Mouse (Mus musculus) embryonic facial prominence, embryonic 10.5 days (tissue): ENCODE results near the gene Tmem35b. TPM values are rescaled to one million over a fixed set of nuclear protein-coding genes. Genes with fewer than 3 reads are reported as not detected.

Experiments
- DNase-seq: peaks from one replicate; pipeline ENCODE4 v3.0.0-alpha.2; 2017; ENCODE audit warnings: low spot score
- H3K27ac ChIP-seq: fragments of 300-500 bp; sonication (generic); replicated peaks from 2 replicates; pipeline ENCODE4 v1.5.1; 2016; ENCODE audit warnings: mild to moderate bottlenecking
- H3K27me3 ChIP-seq: fragments of 300-500 bp; sonication (generic); replicated peaks from 2 replicates; pipeline ENCODE4 v1.6.1; 2016; ENCODE audit warnings: low read depth, mild to moderate bottlenecking; ENCODE audit not compliant: poor library complexity, severe bottlenecking
- H3K36me3 ChIP-seq: fragments of 300-500 bp; sonication (generic); replicated peaks from 2 replicates; pipeline ENCODE4 v1.6.1; 2016; ENCODE audit warnings: mild to moderate bottlenecking, moderate library complexity
- H3K4me1 ChIP-seq: fragments of 300-500 bp; sonication (generic); 2 replicates; pipeline ENCODE4 v1.6.1; 2016
- H3K4me3 ChIP-seq: fragments of 300-500 bp; sonication (generic); 2 replicates; pipeline ENCODE4 v1.5.1; 2016; ENCODE audit warnings: mild to moderate bottlenecking, moderate library complexity
- H3K9me3 ChIP-seq: fragments of 300-500 bp; sonication (generic); 2 replicates; pipeline ENCODE4 v1.6.1; 2016; ENCODE audit warnings: mild to moderate bottlenecking
- WGBS: fragments of 180-500 bp; shearing (Covaris S2); methylation state at CpG from one replicate; pipeline ENCODE4 v1.1.7; 2016; 5-methylcytosine and 5-hydroxymethylcytosine counted together
- polyA plus RNA-seq: library from polyadenylated mRNA; unstranded; fragments of >200 nt; fragmentation: Nextera tagmentation; extraction: Ambion mirVana; gene quantifications from 2 replicates; pipeline ENCODE4 v1.2.1, GENCODE M21; 2016

Tmem35b gene
- polyA plus RNA-seq, 1 experiment from 2014 or later, result 11.9 TPM

GRCm38 (mm10) chr4:127134687-127135086 is 11.2 kb downstream of the Tmem35b start:
- H3K36me3 ChIP-seq, result no peaks in the 10 kb centered on the region
- no peak for DNase-seq
- WGBS, result 40% methylated on average over 1 of the region's 1 CpGs

GRCm38 (mm10) chr4:127137591-127137990 is 14.1 kb downstream of the Tmem35b start:
- Histone ChIP-seq H3K27me3 (no peaks in the 10 kb centered on the region), H3K9me3 (no peaks in the 10 kb centered on the region), H3K4me1 (no peaks in the 10 kb centered on the region), H3K36me3 (no peaks in the 10 kb centered on the region), H3K4me3 (no peak overlapping the region), H3K27ac (no peak overlapping the region)
- DNase-seq, result no peak
- 80% methylated on average over 5 of the region's 5 CpGs for WGBS

More at GRCm38 (mm10) chr4:127134687-127135086, 11.2 kb downstream of the Tmem35b start:
- Histone ChIP-seq H3K9me3 (no peaks in the 10 kb centered on the region), H3K4me3 (no peak overlapping the region), H3K27me3 (no peaks in the 10 kb centered on the region), H3K27ac (no peak overlapping the region), H3K4me1 (no peaks in the 10 kb centered on the region)

- Histone ChIP-seq H3K27ac (no peak overlapping the region), H3K4me1 (no peaks in the 10 kb centered on the region), H3K36me3 (no peaks in the 10 kb centered on the region), H3K9me3 (no peaks in the 10 kb centered on the region), H3K4me3 (no peak overlapping the region), H3K27me3 (no peaks in the 10 kb centered on the region)
- WGBS, result 59% methylated on average over 6 of the region's 6 CpGs
- DNase-seq, result no peak
Measured at GRCm38 (mm10) chr4:127138486-127138885, 15.0 kb downstream of the Tmem35b start.

GRCm38 (mm10) chr4:127150031-127150430 is 26.5 kb downstream of the Tmem35b start:
- Histone ChIP-seq H3K36me3 (no peaks in the 10 kb centered on the region), H3K27ac (no peak overlapping the region), H3K4me1 (no peaks in the 10 kb centered on the region), H3K27me3 (no peaks in the 10 kb centered on the region), H3K9me3 (no peaks in the 10 kb centered on the region), H3K4me3 (no peak overlapping the region)
- WGBS, result 87% methylated on average over 13 of the region's 13 CpGs
- no peak for DNase-seq

GRCm38 (mm10) chr4:127153345-127153744 is 29.9 kb downstream of the Tmem35b start:
- H3K27me3 ChIP-seq, result no peaks in the 10 kb centered on the region
- H3K4me3 ChIP-seq, result no peak overlapping the region
- no peaks in the 10 kb centered on the region for H3K4me1 ChIP-seq
- 60% methylated on average over 1 of the region's 1 CpGs for WGBS
- H3K27ac ChIP-seq, result no peak overlapping the region
- no peak for DNase-seq
- no peaks in the 10 kb centered on the region for H3K36me3 ChIP-seq
- H3K9me3 ChIP-seq, result no peaks in the 10 kb centered on the region

DNA sequence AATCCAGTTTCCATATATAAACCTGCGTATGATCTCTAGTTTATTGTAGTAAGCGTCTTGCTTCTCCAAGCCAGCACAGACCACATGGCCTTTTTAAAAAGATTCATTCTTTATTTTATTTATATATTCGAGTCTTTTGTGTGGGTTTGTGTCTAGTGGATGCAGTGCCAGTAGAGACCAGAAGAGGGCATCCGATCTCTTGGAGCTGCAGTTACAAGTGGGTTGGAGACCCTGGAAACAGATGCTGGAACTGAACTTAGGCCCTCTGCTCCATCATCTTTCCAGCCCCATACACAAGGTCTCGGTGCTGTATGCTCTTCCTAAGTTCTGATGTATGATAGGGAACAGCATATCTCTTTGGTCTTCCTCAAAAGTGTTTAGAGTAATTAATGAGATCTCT is 32.3 kb downstream of the Tmem35b start:
- H3K9me3 ChIP-seq, result no peaks in the 10 kb centered on the region
- 63% methylated on average over 5 of the region's 5 CpGs for WGBS
- H3K4me1 ChIP-seq, result no peaks in the 10 kb centered on the region
- no peaks in the 10 kb centered on the region for H3K36me3 ChIP-seq
- no peak overlapping the region for H3K27ac ChIP-seq
- H3K4me3 ChIP-seq, result no peak overlapping the region
- H3K27me3 ChIP-seq, result no peaks in the 10 kb centered on the region
- no peak for DNase-seq

DNA sequence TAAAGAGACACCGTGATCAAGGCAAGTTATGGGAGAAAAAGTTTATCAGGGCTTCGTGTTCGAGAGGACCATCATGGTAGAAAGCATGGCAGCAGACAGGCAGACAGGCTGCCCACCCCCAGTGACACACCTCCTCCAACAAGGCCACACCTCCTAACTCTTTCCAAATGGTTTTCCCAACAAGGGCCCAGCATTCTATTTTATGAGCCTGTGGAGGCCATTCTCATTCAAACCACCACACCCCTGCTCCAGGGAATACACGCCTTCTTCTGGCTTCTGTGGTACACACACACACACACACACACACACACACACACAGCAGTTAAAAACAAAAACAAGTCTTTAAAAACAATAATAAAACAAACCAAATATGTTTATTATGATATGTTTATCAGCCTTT is 34.3 kb downstream of the Tmem35b start:
- Histone ChIP-seq H3K9me3 (no peaks in the 10 kb centered on the region), H3K36me3 (no peaks in the 10 kb centered on the region), H3K27ac (no peak overlapping the region), H3K4me1 (no peaks in the 10 kb centered on the region), H3K4me3 (no peak overlapping the region), H3K27me3 (no peaks in the 10 kb centered on the region)
- no peak for DNase-seq
- WGBS, result 84% methylated on average over 4 of the region's 4 CpGs

GRCm38 (mm10) chr4:127163926-127164325 is 40.4 kb downstream of the Tmem35b start:
- WGBS, result 70% methylated on average over 8 of the region's 8 CpGs
- Histone ChIP-seq H3K36me3 (no peaks in the 10 kb centered on the region), H3K27ac (no peak overlapping the region), H3K4me1 (peaks cover 12% of the 10 kb centered on the region), H3K4me3 (no peak overlapping the region), H3K9me3 (no peaks in the 10 kb centered on the region), H3K27me3 (peaks cover 24% of the 10 kb centered on the region)
- no peak for DNase-seq

GRCm38 (mm10) chr4:127167096-127167495 is 43.6 kb downstream of the Tmem35b start:
- WGBS, result 77% methylated on average over 5 of the region's 5 CpGs
- Histone ChIP-seq H3K4me3 (no peak overlapping the region), H3K4me1 (peaks cover 22% of the 10 kb centered on the region), H3K9me3 (no peaks in the 10 kb centered on the region), H3K36me3 (no peaks in the 10 kb centered on the region), H3K27me3 (peaks cover 55% of the 10 kb centered on the region), H3K27ac (no peak overlapping the region)
- DNase-seq, result no peak

DNA sequence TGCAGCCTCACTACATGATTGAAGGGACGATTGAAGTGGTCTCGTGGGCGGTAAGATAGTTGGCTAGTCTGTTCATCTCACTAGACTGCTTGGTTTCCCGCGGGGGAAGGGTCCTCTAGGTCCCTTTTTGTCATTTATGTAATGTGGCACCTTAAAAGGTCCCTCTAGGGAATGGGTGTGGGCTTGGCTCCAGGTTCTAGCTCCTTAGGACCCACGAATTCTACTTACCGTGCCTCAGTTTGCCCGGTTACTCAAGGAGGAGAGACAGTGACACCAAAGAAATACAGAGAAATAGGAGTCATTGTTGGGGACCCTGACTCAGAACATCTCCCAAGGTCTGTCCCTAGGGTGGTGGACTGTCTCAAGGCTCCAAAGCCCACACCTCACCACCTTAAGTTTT is 44.2 kb downstream of the Tmem35b start:
- no peaks in the 10 kb centered on the region for H3K36me3 ChIP-seq
- H3K27ac ChIP-seq, result no peak overlapping the region
- peak overlapping the region; percentile 86 for H3K4me3 ChIP-seq
- peaks cover 22% of the 10 kb centered on the region for H3K4me1 ChIP-seq
- no peaks in the 10 kb centered on the region for H3K9me3 ChIP-seq
- WGBS, result 19% methylated on average over 8 of the region's 8 CpGs
- DNase-seq, result no peak
- H3K27me3 ChIP-seq, result peaks cover 62% of the 10 kb centered on the region

GRCm38 (mm10) chr4:127168211-127168913 is 44.9 kb downstream of the Tmem35b start:
- H3K27ac ChIP-seq, result peak overlapping the region; percentile 75
- H3K27me3 ChIP-seq, result peaks cover 68% of the 10 kb centered on the region
- no peaks in the 10 kb centered on the region for H3K9me3 ChIP-seq
- H3K4me1 ChIP-seq, result peaks cover 22% of the 10 kb centered on the region
- H3K36me3 ChIP-seq, result no peaks in the 10 kb centered on the region
- WGBS, result under 1% methylated on average over 39 of the region's 39 CpGs
- DNase-seq, result peak; percentile 72
- peak overlapping the region; percentile 86 for H3K4me3 ChIP-seq

GRCm38 (mm10) chr4:127168914-127169345 is 45.4 kb downstream of the Tmem35b start, which contains the start of gene Dlgap3:
Dlgap3 (plus strand) TSS chr4:127169204.
- WGBS, result under 1% methylated on average over 67 of the region's 67 CpGs
- Histone ChIP-seq H3K4me3 (peak within 1 kb of the TSS; percentile 86), H3K27ac (peak within 1 kb of the TSS; percentile 75), H3K9me3 (no peaks in the 10 kb centered on the region), H3K27me3 (peaks cover 70% of the 10 kb centered on the region), H3K4me1 (peaks cover 22% of the 10 kb centered on the region), H3K36me3 (no peaks in the 10 kb centered on the region)
- no peak for DNase-seq
